Mouse (Mus musculus) myocyte (in vitro differentiated cells): ENCODE measurements around the gene Cacna2d2.

ENCODE experiments used
- CEBPB ChIP-seq: IDR thresholded peaks from 2 replicates; pipeline ENCODE4 v1.6.1; 2011; ENCODE audit warnings: mild to moderate bottlenecking, moderate library complexity; ENCODE audit not compliant: poor library complexity, insufficient read depth, severe bottlenecking
- MAX ChIP-seq: IDR thresholded peaks from one replicate; pipeline ENCODE4 v1.6.1; 2011; ENCODE audit warnings: low read depth, mild to moderate bottlenecking, control low read depth
- MYOD1 ChIP-seq, 3 experiments: IDR thresholded peaks; one replicate each; pipeline ENCODE4 v1.6.1; 2011; ENCODE audit warnings: control low read depth in 2 of 3, low read depth in 2 of 3, mild to moderate bottlenecking in 2 of 3, moderate library complexity in 1 of 3; ENCODE audit not compliant: insufficient read length in 2 of 3, control insufficient read depth in 1 of 3
- POLR2A ChIP-seq: IDR thresholded peaks from one replicate; pipeline ENCODE4 v1.6.1; 2011; ENCODE audit warnings: low read depth, mild to moderate bottlenecking, control low read depth, moderate library complexity; ENCODE audit not compliant: insufficient read length
- POLR2AphosphoS2 ChIP-seq: IDR thresholded peaks from one replicate; pipeline ENCODE4 v1.6.1; 2011; ENCODE audit warnings: low read depth, control low read depth; ENCODE audit not compliant: insufficient read length
- TCF12 ChIP-seq: IDR thresholded peaks from one replicate; pipeline ENCODE4 v1.6.1; 2011; ENCODE audit warnings: mild to moderate bottlenecking, control low read depth; ENCODE audit not compliant: poor library complexity, insufficient read depth, severe bottlenecking
- TCF3 ChIP-seq: IDR thresholded peaks from one replicate; pipeline ENCODE4 v1.6.1; 2011; ENCODE audit warnings: low read depth, control low read depth; ENCODE audit not compliant: insufficient read length

- no peak for TF ChIP-seq POLR2AphosphoS2
- no peak for TF ChIP-seq POLR2A
- TF ChIP-seq TCF12: no peak
- no peak for TF ChIP-seq MYOD1 (IDR thresholded peaks at IDR 0.05; ENCODE audit: control insufficient read depth in 1 of 3, insufficient read length in 2 of 3, low read depth in 2 of 3)
- no peak for TF ChIP-seq TCF3
- no peak for TF ChIP-seq MAX
- no peak for TF ChIP-seq CEBPB
These were observed 151.2 kb downstream of the Cacna2d2 start for GRCm38 (mm10) chr9:107550491-107551116.
